Mouse (Mus musculus) intestine, embryonic 16.5 days (tissue): ENCODE measurements around the gene Cntn1. TPM values are rescaled to one million over a fixed set of nuclear protein-coding genes. Genes with fewer than 3 reads are reported as not detected.

Experiments
- ATAC-seq: fragments of 200-750 bp; cut with Nextera tagmentation; 2 replicates; pipeline ENCODE4 v1.8.0; 2017; ENCODE audit warnings: moderate TSS enrichment, moderate library complexity
- H3K27ac ChIP-seq: fragments of 300-500 bp; sonication (generic); 2 replicates; pipeline ENCODE4 v1.5.1; 2014; ENCODE audit warnings: mild to moderate bottlenecking, low read length
- H3K27me3 ChIP-seq: fragments of 300-500 bp; sonication (generic); replicated peaks from 2 replicates; pipeline ENCODE4 v1.6.1; 2014; ENCODE audit warnings: low read length, control low read depth, mixed read lengths; ENCODE audit not compliant: control insufficient read depth, insufficient read depth
- H3K36me3 ChIP-seq: fragments of 300-500 bp; sonication (generic); 2 replicates; pipeline ENCODE4 v1.6.1; 2014; ENCODE audit warnings: low read length, control low read depth; ENCODE audit not compliant: control insufficient read depth, insufficient read depth
- H3K4me1 ChIP-seq: fragments of 300-500 bp; sonication (generic); 2 replicates; pipeline ENCODE4 v1.6.1; 2014; ENCODE audit warnings: low read length, control low read depth, mixed read lengths; ENCODE audit not compliant: control insufficient read depth, insufficient read depth
- H3K4me2 ChIP-seq: fragments of 300-500 bp; sonication (generic); 2 replicates; pipeline ENCODE4 v1.6.1; 2014; ENCODE audit warnings: low read depth, low read length, control low read depth
- H3K4me3 ChIP-seq: fragments of 300-500 bp; sonication (generic); 2 replicates; pipeline ENCODE4 v1.5.1; 2014; ENCODE audit warnings: mild to moderate bottlenecking, low read length
- H3K9ac ChIP-seq: fragments of 300-500 bp; sonication (generic); 2 replicates; pipeline ENCODE4 v1.6.1; 2014; ENCODE audit warnings: low read depth, low read length
- H3K9me3 ChIP-seq: fragments of 300-500 bp; sonication (generic); 2 replicates; pipeline ENCODE4 v1.6.1; 2016; ENCODE audit warnings: low read length, control low read depth; ENCODE audit not compliant: control insufficient read depth
- WGBS: fragments of 180-500 bp; shearing (Covaris S2); extraction: QIAGEN DNeasy Blood & Tissue Kit; methylation state at CpG from one replicate; pipeline ENCODE4 v1.1.7; 2014; 5-methylcytosine and 5-hydroxymethylcytosine counted together
- polyA plus RNA-seq: library from polyadenylated mRNA; unstranded; fragments of >200 nt; fragmentation: Nextera tagmentation; extraction: Ambion mirVana; gene quantifications from 2 replicates; pipeline ENCODE4 v1.2.1, GENCODE M21; 2015

Cntn1 gene
- polyA plus RNA-seq, 1 experiment from 2014 or later: 2.2 TPM

DNA sequence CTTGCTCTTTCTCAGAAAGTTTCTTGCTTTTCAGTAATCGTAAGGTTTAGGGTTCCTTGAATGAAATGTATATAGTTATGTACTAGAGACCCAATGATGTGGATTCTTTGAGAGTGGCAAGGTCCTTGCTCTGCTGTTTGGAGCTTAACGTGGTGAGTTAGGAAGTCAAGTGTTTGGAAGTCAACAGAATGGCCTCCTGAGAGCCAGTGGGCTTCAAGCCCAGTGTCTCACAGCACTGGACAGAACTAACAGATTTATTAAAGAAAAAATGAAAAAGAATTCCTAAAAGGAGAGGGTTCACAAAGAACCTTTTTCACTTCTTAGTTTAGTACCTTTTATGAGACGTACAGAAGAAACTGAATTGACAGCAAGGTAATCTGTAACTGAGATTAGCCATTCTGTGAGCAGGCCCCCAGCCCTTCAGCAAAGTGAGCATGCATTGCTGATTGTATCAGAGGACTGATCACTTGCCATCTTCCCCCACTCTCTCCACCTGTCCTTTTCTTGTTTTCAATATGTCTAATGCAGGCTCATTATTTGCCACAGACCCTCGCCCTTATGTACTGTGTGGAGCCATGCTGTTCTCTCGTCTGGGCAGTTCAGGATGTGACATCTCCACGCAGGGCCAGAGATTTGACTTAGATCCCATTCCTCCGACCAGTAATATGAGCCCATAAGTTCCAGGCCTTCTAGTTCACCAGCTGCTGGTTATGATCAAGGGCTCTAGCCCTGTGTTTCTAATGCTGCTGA is 159.7 kb downstream of the Cntn1 start:
- no peaks in the 10 kb centered on the region for H3K27me3 ChIP-seq
- H3K9ac ChIP-seq: no peak overlapping the region
- no peaks in the 10 kb centered on the region for H3K4me1 ChIP-seq
- H3K4me2 ChIP-seq: no peak overlapping the region
- ATAC-seq: no peak
- H3K36me3 ChIP-seq: no peaks in the 10 kb centered on the region
- H3K27ac ChIP-seq: no peak overlapping the region
- no peaks in the 10 kb centered on the region for H3K9me3 ChIP-seq
- H3K4me3 ChIP-seq: no peak overlapping the region
- 76% methylated on average over 7 of the region's 7 CpGs for WGBS

- WGBS: 61% methylated on average over 3 of the region's 3 CpGs
- no peak overlapping the region for H3K4me3 ChIP-seq
- H3K4me2 ChIP-seq: no peak overlapping the region
- H3K9me3 ChIP-seq: no peaks in the 10 kb centered on the region
- no peak overlapping the region for H3K27ac ChIP-seq
- H3K4me1 ChIP-seq: no peaks in the 10 kb centered on the region
- no peaks in the 10 kb centered on the region for H3K36me3 ChIP-seq
- H3K27me3 ChIP-seq: no peaks in the 10 kb centered on the region
- H3K9ac ChIP-seq: no peak overlapping the region
- no peak for ATAC-seq
Observed at GRCm38 (mm10) chr15:92215841-92216240, 164.9 kb downstream of the Cntn1 start.

GRCm38 (mm10) chr15:92221446-92221845 is 170.5 kb downstream of the Cntn1 start:
- no peak for ATAC-seq

DNA sequence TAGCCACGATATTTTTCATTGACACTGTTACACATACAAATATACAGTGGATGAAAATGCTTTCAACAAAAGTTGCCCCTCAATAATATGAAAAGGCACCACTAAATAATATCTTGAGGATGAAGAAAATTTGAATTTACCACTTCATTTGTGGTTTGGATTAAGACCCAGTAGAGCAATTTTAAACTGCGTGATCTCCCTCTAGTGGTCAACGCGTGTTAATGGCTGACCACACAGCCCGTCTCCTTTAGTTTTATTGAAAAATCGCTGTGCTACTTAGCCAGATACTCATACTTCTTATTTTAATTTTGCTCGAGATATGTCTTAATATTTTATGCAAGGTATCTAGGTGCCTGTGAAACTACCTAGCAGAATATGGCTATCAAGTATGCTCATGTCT is 180.4 kb downstream of the Cntn1 start:
- Histone ChIP-seq H3K36me3 (no peaks in the 10 kb centered on the region), H3K27ac (no peak overlapping the region), H3K4me2 (no peak overlapping the region), H3K27me3 (no peaks in the 10 kb centered on the region), H3K9me3 (no peaks in the 10 kb centered on the region), H3K9ac (no peak overlapping the region), H3K4me3 (no peak overlapping the region), H3K4me1 (no peaks in the 10 kb centered on the region)
- no peak for ATAC-seq
- 18% methylated on average over 7 of the region's 7 CpGs for WGBS

More at GRCm38 (mm10) chr15:92221446-92221845, 170.5 kb downstream of the Cntn1 start:
- H3K4me3 ChIP-seq: no peak overlapping the region
- H3K9me3 ChIP-seq: no peaks in the 10 kb centered on the region
- H3K27me3 ChIP-seq: no peaks in the 10 kb centered on the region
- no peaks in the 10 kb centered on the region for H3K36me3 ChIP-seq
- H3K4me2 ChIP-seq: no peak overlapping the region
- 79% methylated on average over 2 of the region's 2 CpGs for WGBS
- H3K9ac ChIP-seq: no peak overlapping the region
- H3K27ac ChIP-seq: no peak overlapping the region
- H3K4me1 ChIP-seq: no peaks in the 10 kb centered on the region

- Histone ChIP-seq H3K27me3 (no peaks in the 10 kb centered on the region), H3K9me3 (no peaks in the 10 kb centered on the region), H3K4me2 (no peak overlapping the region), H3K4me3 (no peak overlapping the region), H3K9ac (no peak overlapping the region), H3K4me1 (no peaks in the 10 kb centered on the region), H3K36me3 (no peaks in the 10 kb centered on the region), H3K27ac (no peak overlapping the region)
- ATAC-seq: no peak
- 75% methylated on average over 6 of the region's 6 CpGs for WGBS
Observed at GRCm38 (mm10) chr15:92235836-92236235, 184.9 kb downstream of the Cntn1 start.

- Histone ChIP-seq H3K27me3 (no peaks in the 10 kb centered on the region), H3K9me3 (no peaks in the 10 kb centered on the region)
Observed at GRCm38 (mm10) chr15:92264980-92265707, 214.2 kb downstream of the Cntn1 start.

GRCm38 (mm10) chr15:92268341-92268740 is 217.4 kb downstream of the Cntn1 start:
- WGBS: 62% methylated on average over 3 of the region's 3 CpGs
- H3K9me3 ChIP-seq: no peaks in the 10 kb centered on the region

More at GRCm38 (mm10) chr15:92264980-92265707, 214.2 kb downstream of the Cntn1 start:
- WGBS: 30% methylated on average over 7 of the region's 7 CpGs
- Histone ChIP-seq H3K4me3 (no peak overlapping the region), H3K4me2 (no peak overlapping the region), H3K4me1 (no peaks in the 10 kb centered on the region), H3K27ac (no peak overlapping the region), H3K9ac (no peak overlapping the region), H3K36me3 (no peaks in the 10 kb centered on the region)
- ATAC-seq: no peak

GRCm38 (mm10) chr15:92268741-92269322 is 217.9 kb downstream of the Cntn1 start:
- 81% methylated on average over 18 of the region's 18 CpGs for WGBS
- H3K36me3 ChIP-seq: no peaks in the 10 kb centered on the region

More at GRCm38 (mm10) chr15:92268341-92268740, 217.4 kb downstream of the Cntn1 start:
- Histone ChIP-seq H3K9ac (no peak overlapping the region), H3K4me2 (no peak overlapping the region), H3K27ac (no peak overlapping the region), H3K4me3 (no peak overlapping the region), H3K27me3 (no peaks in the 10 kb centered on the region), H3K36me3 (no peaks in the 10 kb centered on the region), H3K4me1 (no peaks in the 10 kb centered on the region)
- no peak for ATAC-seq

DNA sequence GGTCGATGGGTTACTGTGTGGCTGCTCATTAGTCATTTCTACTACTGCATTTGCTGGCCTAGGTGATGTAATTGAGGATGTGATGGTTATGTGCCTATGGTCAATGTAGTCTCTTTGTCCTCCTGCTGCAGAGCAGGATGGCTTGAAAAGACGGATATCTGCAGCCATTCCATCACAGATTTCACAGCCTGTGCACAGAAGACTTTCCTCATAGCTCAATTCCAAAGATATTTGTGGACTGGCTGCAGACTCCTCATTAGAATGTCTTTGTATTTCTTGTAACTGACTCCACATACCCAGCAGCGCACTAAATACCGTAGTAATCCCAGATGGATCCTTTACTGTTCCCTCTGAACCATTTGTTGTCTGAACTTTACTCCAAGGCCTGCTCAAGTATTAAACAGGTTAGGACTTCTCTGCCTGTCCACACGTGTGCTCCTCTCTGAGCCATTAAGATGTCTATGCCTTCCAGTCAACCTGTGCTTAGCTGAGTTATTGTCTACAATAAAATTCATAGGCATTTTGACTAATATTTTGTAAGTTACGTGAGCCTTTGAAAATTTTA is 220.9 kb downstream of the Cntn1 start:
- no peak for ATAC-seq
- H3K4me2 ChIP-seq: no peak overlapping the region
- no peaks in the 10 kb centered on the region for H3K27me3 ChIP-seq
- no peak overlapping the region for H3K27ac ChIP-seq
- no peak overlapping the region for H3K9ac ChIP-seq
- WGBS: 80% methylated on average over 6 of the region's 6 CpGs
- no peaks in the 10 kb centered on the region for H3K9me3 ChIP-seq
- no peak overlapping the region for H3K4me3 ChIP-seq
- H3K36me3 ChIP-seq: no peaks in the 10 kb centered on the region
- no peaks in the 10 kb centered on the region for H3K4me1 ChIP-seq

More at GRCm38 (mm10) chr15:92268741-92269322, 217.9 kb downstream of the Cntn1 start:
- Histone ChIP-seq H3K9ac (no peak overlapping the region), H3K27ac (no peak overlapping the region), H3K4me2 (no peak overlapping the region), H3K9me3 (no peaks in the 10 kb centered on the region), H3K4me1 (no peaks in the 10 kb centered on the region), H3K4me3 (no peak overlapping the region), H3K27me3 (no peaks in the 10 kb centered on the region)
- no peak for ATAC-seq
